Mouse (Mus musculus) ES-Bruce4 (cell line): Measurements from ENCODE around the gene Nav3.

Experiments used
- CTCF ChIP-seq: IDR thresholded peaks from one replicate; pipeline ENCODE4 v1.8.1; 2011; ENCODE audit warnings: low read depth, low read length
- EP300 ChIP-seq: IDR thresholded peaks from 2 replicates; pipeline ENCODE4 v1.6.1; 2011; ENCODE audit warnings: low read depth, low read length; ENCODE audit not compliant: insufficient read depth
- POLR2A ChIP-seq: IDR thresholded peaks from one replicate; pipeline ENCODE4 v1.8.1; 2011; ENCODE audit warnings: low read length; ENCODE audit not compliant: insufficient read depth

DNA sequence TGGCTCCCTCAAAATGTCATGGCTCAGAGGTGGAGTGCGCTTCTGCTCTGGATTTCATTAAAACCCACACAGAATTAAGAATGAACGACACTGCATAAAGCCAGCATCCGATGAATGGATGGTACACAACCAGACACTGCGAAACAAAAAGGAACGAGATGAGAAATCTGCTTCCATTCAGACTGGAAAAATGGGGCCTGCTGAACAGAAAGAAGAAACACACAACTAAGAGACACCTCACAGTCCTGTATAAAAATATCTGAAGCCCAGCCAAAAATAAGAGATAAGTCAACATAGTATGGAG lies 526.7 kb downstream of the Nav3 start:
- TF ChIP-seq POLR2A (no peak), EP300 (no peak), CTCF (no peak)
